Mouse (Mus musculus) lung, adult 18-20 months (tissue): Measurements from ENCODE around the gene Myo3b.

Experiments
- DNase-seq, 2 experiments: peaks; one replicate each; pipeline ENCODE4 v3.0.0; 2022; ENCODE audit warnings: mixed read lengths in 2 of 2

The Myo3b gene

GRCm38 (mm10) chr2:70133281-70133680, 94.4 kb downstream of the Myo3b start:
- no peak for DNase-seq

- no peak for DNase-seq
Measured at GRCm38 (mm10) chr2:70137226-70137998, 98.5 kb downstream of the Myo3b start.

- DNase-seq = no peak
Measured at GRCm38 (mm10) chr2:70143543-70144188, 104.7 kb downstream of the Myo3b start.

DNA sequence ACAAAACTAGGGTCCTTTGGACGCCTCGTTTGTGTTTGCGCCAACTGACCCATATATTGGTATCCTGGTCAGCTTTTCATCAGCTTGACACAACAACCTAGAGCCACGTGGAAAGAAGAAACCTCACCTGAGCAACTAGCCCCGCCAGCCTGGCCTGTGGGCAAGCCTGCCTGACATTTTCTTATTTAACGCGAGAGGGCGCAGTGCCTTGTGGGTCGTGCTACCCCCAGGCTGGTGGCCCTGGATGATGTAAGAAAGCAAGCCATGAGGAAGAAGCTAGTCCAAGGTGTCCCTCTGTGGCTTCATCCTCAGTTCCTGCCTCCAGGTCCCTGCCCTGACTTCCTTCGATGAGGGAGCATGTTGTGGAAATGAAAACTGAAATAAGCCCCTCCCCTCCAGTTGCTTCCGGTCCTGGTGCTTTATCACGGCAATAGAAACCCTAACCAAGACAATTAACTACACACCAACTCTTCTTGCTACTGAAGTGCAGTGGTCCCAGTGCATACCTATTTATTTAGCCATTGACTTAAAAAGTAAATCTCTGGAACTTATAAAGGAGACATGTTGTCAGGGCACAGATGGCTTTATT, 108.2 kb downstream of the Myo3b start:
- no peak for DNase-seq

DNA sequence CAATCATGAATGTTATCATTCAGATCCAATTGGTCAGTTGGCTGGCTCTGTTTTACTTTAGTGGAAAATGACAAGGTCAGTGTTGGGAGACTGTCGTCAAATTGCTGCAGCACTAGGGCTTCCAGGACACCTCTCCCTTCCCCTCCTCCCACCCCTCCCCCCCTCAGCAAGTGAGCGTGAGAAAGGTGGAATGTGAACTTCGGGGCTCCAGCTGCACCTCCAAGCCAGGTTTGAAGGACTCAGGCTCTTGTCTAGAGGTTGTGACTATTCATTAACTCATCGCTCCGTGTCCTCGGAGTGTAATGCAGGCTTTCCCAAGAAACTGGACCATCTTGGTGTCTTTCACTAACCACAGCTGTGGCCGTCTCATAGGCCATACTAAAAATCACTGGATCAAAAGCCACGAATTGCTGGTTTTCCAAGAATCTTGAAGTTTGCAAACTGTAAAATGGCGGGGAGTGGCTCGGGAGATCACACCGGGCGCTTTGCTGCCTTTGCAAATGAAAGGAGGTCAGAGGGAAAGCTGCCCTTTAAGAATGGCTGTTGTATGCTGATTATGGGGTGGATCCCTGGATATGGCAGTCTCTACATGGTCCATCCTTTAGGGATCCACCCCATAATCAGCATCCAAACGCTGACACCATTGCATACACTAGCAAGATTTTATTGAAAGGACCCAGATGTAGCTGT, 110.0 kb downstream of the Myo3b start:
- no peak for DNase-seq

DNA sequence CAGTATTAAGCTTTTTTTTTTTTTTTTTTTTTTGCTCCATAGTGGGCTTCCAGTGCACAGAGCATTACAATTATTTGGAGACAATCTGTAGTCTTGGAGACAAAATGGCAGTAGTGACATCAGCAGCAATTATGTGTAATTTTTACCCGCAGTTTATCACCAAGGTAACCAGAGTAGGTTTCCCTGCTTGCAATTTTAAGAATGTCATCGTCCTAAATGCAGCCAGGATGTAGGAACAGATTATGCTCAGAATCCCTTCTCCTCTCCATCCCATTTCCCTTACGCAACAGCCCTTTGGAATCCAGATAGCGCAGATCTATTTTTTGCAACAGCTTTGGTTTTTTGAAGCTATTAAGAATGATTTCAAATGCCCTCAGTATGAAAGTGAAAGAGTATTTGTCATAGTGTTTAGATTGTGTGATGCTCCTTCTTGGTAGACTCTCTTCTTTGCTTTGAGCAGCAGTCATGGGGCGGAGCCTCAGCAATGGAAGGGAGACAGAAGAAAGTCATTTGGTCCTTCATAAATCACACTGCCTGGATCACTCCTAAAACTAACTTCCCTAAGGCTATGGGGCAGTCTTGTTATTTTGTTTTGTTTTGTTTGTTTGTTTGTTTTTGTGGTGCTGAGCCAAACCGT, 111.6 kb downstream of the Myo3b start:
- no peak for DNase-seq

DNA sequence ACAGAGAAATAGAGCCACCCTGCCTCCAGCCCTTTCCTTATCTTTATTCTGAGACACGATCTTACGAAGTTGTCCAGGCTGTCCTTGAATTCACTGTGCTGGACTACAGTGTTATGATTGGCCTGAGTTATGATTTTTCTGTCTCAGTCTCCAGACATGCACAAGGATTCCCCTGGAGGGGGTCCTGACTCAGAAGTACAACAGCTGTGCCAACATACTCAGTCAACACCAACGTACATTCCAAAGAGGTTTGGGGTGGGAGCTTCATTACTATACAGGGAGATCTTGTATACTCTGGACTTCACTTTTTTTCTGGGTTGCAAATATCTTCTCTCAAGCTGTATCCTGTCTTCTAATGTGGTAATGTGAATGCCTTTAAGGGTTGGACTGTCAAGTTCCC, 113.0 kb downstream of the Myo3b start:
- DNase-seq = no peak

DNA sequence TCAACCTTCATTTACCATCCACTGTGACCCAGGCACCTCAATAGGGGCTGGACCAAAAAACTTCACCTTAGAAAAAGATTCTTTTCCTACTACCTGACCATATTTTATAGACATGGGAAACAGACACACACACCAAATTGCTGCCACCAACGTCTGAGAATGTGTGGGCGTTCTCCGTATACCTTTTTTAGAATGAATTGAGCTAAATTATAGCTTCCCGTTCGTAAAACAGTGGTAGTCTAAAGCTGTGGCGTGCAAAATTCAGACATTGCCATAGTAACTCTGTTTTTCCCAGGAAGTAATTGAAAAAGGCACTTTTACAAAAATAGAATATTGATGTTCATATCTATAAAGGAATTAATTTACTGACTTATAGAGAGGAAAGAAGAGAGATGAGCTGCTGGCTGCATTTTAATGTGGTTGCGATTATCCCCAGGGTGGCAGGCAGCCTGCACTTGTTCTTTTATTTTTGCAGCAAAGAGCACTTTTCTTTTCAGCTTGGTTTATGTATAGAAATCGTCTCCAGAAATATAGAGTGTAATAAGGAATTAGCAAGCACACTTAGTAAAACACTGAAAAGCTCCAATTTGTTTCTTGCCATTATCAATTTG, 116.4 kb downstream of the Myo3b start:
- no peak for DNase-seq

- DNase-seq = no peak
Measured at GRCm38 (mm10) chr2:70159543-70159942, 120.6 kb downstream of the Myo3b start.

GRCm38 (mm10) chr2:70166231-70166630, 127.3 kb downstream of the Myo3b start:
- no peak for DNase-seq

DNA sequence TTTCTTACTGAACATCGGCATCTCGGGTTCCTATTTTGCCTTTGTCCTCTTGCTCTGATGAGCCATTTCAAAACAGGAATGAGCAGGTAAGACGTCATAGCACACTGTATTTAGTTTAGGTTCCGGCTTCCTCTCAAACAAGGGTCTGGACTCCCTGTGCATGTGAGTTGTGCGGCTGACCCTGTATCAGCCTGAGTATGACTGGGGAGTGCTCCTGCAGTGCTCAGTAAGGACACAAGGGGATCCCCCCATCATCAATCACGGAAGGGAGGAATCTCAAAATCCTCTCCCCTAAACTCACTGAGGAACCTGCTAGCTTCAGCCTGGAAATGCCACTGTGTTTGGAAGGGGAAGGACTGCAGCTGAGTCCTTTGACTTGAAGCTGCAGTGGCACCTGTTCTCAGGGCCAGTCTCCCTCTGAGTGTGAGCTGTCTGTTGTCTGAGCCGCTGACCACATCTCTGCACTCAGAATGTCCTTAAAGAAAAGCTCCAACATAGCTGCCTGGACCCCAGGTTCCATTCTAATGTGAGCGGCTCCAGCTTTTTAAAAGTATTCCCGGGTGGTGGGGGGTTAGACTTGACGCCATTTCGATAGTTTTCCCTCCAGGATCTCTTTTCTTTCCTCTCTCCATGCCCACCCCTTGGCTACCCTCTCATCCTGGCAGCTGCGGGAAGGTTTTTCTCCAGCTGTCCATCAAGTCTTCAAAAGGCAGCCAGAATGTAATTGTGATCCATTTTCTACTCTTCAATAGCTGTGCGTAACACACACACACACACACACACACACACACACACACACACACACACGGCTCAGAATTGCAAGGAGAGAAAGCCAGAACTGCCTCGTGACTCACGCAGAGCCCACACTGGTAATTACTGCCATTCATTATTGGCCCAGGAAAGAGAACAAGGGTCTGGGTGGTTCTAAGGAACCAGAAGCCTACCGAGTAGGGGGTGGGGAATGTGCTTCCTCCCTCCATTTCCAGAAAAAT, 129.3 kb downstream of the Myo3b start:
- no peak for DNase-seq

DNA sequence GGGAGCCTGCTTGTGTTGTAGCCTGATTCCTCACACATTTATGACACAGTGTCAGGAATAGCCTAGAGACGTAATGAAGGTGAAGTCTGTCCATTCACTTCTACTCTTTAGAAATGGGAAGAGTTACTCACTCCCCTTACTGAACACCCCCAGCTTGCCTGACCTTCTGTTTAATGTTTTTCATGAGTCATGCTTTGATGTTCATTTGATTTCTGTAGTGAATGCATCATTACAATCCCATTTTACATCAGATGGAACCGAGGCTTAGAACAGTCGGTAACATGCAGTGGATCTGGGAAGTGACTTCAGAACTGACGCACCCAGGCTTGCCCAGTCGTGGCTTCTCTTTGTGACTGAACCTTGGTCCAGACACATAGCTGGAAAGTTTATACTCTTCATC, 131.5 kb downstream of the Myo3b start:
- DNase-seq = no peak

DNA sequence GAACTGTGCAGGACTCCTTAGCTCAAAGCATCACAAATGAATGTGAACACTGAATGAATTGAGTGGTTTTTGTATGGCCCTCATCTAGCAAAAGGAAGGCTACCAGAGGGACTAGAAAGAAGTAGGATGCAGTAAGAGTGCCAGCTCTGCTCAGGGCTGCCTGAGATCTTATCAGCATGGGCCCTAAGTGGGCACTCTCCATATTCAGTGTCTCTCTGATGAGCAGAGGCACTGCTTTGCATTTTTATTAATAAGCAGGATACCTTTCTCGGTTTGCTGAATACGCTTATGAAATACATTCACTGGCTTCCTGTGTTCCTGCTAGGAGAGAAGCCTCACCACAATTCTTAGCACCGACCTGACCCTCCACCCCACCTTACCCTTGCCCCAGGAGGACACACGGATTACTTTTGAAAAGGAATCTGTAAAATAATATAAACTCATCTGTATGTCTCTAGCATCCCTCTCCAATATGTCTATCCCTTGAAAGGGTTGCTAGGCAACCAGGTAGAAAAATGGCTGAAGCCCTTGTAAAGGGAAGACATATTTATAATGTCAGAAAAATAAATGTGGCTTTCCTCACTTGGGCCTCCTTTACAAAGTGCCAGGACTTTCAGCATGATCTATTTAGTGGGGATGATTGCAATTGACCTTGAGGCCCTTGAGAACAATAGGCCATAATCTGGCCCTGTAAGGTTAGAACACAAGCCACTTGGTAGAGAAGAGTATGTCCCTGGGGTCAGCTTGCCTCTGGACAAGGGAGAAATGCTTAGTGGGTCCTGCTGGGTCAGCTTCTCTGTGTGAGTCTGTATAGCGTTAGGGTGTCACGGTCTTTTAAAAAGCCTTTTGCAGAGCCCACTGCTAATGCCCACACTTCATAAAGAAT, 138.1 kb downstream of the Myo3b start:
- DNase-seq = no peak

DNA sequence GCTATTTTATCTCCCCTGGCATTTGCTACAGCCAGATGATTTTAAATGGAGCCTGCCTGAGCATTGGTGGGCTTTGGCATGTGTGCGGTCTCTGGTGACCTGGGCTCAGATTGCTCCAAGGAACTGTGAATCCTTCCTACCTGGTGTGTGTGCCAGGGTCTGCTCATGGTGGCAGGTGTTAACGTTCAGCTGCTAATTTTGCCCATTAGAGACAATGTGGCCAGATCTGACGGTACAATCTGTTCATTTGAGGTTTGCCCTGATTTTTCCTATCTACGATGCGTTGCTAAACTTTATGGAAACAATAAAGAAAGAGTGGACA, 138.7 kb downstream of the Myo3b start:
- DNase-seq = no peak

DNA sequence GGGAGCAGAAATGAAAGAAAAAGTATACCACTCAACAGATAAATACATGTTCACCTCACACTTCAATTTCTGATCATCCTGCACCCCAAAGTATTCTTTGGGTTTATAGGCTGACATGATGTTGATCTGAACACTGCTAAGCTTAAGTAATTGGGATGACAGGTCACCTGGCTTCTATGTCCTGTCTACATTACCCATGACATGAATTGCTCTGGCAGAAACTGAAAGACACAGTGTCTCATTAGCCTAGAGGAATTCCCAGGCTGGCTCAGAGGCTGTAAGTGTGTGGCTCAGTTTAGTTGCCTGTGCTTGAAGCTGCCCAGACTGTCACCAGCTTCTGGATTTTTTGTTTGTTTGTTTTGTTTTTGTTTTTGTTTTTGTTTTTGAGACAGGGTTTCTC, 139.3 kb downstream of the Myo3b start:
- no peak for DNase-seq

- no peak for DNase-seq
Measured at GRCm38 (mm10) chr2:70182150-70182670, 143.3 kb downstream of the Myo3b start.

- DNase-seq = no peak
Measured at GRCm38 (mm10) chr2:70187040-70187439, 148.1 kb downstream of the Myo3b start.

DNA sequence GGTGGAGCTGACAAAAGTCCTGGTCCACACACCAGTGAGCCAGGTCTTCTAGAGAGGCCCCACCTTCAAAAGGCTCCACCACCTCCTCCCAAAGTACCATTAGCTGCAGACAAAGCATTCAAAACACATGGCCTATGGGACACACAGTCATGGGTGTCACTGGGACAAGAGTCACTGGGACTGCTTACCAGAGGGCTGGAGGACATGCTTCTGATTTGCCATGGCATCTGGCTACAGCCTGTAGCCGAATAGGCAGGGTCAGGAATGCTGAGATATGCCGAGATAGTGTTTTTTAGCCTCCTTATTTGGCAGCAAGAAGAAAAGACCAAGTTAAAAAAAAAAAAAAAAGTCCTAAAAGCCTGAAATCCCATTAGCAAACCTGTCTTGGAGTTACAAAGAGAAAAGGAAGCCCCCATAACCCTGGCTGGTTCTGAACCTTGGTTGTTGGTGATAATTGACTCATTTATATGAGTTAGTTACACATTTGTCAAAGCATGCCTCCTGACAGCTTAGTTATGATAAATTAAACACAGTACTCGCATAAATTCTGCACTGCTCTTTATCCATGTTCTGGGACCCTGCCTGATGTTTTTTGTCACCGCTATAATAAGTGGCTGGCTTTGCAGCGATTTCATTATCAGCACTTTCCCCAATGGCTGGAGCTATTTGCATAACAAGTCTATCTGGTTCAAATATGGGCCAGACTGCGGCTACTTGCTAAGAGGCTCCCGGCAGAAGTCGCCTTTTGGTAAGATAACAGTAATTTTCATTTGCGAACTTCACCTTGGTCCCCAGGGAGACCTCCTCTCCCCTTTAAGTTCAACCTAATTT, 156.7 kb downstream of the Myo3b start:
- DNase-seq = no peak
